Mouse (Mus musculus) cerebellum, adult 11 months (tissue): Measurements from ENCODE around the gene Mrpl58.

Source experiments
- DNase-seq: peaks from one replicate; pipeline ENCODE4 v3.0.0; 2022

The Mrpl58 gene

DNA sequence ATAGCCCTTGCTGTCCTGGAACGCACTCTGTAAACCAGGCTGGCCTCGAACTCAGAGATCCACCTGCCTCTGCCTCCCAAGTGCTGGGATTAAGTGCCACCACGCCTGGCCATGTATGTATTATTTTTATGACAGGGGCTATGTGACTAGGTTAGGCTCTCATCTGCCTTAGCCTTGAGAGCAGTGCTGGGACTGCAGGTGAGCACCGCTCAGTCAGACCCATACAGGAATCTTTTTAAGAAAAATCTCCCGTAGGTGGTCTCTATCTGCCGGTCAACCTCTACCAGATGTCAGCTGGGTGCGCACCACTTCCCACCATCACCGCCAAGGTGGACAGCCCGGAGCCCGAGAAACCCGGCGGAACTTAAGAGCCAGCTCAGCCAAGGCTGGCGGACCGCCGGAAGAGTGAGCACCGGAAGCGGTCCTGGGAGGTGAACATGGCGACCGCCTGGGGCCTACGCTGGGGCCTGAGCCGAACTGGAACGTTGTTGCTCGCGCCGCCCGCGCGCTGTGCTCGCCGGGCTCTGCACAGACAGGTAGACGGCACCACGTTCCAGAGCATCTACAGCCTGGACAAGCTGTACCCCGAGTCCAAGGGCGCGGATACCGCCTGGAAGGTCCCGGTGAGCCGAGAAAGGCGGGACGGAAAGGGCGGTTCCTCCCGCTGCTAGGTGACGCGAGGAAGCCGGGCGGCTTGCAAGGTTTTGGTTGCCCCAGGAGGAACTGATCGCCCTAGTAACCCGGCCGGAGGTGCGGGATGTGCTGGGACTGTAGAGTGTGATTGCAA, at the start of gene Mrpl58:
TSS of gene Mrpl58 (plus strand) at position 415 of the 787 bp plus-strand sequence.
- DNase-seq, result peak; percentile 85

- peak; percentile 64 for DNase-seq
Observed at GRCm38 (mm10) chr11:115354183-115354582, 49.4 kb upstream of the Mrpl58 start.

GRCm38 (mm10) chr11:115358468-115358867, 45.1 kb upstream of the Mrpl58 start:
- DNase-seq, result peak; percentile 80

DNA sequence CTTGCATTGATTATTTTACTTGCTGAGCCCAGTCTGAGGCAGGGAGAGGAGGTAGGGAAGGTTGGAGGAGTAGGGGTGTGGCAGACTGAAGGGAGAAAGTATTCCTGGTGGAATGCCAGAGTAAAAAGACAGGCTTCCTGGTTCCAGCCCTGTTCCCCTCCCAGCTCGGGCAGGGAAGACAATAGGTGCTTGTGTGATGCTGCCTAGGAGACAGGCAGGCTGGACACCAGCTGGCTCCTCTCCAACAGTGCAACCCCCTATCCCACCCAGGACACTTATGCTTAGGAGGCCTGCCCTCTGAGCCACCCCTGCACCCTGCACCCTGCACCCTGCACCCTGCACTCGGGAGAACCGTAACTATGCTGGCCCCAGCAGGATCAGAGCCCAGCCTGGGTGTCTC, 44.3 kb upstream of the Mrpl58 start:
- no peak for DNase-seq

GRCm38 (mm10) chr11:115359726-115360125, 43.8 kb upstream of the Mrpl58 start:
- no peak for DNase-seq

GRCm38 (mm10) chr11:115364136-115364535, 39.4 kb upstream of the Mrpl58 start:
- no peak for DNase-seq

DNA sequence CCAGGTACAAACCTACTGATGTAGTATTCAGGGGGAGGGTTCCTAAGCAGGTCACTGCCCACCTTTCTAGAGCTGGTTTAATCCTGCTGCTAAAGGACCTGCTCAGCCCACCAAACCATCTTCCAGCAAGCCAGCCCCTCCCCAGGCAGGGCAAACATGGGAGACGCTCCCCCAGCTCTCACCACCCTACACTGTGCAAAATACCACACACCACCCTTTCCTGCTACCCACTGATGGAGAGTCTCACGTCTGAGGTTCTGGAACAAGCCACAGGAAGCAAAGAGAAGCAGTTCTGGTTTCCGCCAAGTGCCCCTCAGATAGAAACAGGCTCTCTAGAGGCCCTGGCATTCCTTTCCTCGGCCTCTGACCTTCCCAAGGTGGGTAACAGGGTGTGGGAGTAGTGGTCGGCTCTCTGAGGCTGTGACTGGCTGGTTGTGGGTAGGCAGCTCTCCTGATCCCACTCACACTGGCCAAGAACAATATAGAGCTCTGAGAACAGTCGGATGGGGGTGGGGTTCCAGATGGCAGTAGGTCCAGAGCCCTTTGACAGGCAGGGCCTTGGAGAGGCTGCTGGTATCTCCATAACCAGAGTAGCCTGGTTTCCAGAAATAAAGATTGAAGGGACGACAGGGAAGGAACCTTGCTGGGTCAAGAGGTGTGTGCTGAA, 37.4 kb upstream of the Mrpl58 start:
- DNase-seq, result no peak

GRCm38 (mm10) chr11:115366706-115367394, 36.7 kb upstream of the Mrpl58 start:
- peak; percentile 61 for DNase-seq

DNA sequence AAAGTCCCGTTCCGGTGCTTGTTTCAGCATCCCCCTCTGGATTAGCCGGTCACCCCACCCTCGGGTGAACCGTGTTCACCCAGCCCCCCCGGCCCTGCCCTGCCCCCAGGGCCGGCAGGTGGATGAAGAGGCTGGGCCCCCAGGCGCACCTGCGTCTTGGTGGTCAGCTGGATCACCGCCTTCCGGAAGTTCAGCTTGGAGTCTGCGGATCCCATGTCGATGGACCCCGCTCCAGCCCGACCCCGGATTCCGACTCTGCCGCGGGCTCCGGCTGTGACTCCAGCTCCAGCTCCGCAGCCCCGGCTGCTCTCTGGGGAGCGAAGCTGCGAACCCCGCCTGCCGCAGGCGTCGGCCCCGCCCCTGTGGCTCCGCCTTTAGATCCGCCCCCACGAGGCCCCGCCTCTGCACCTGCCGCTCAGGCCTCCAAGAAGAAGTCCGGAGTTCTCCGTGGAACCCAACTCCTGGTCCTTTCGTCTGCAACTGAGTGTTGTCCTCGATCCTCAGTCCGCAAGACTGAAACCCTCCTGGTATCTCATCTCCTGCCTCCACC, 36.1 kb upstream of the Mrpl58 start, which contains the start of gene Hid1:
TSS of gene Hid1 (minus strand) at position 362 of the 550 bp plus-strand sequence.
- peak; percentile 92 for DNase-seq

DNA sequence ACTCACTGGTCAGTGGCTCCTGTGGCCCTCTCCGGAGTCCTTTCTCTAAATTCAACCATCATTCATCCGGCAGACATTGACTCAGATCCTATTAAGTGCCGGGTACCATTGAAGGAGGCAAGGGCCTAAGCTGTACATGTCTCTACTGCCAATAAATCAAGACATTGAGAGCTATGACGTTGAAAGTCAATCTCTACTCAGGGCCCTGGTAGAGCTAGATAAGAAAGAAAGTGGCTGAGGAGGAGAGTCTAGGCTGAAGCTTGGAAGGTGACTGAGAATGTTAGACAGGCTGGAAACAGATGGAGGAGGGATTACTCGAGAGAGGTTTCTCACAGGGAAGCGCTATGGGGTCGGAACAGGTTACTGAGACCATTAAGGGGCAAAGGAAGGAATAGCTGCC, 33.2 kb upstream of the Mrpl58 start:
- DNase-seq, result no peak

DNA sequence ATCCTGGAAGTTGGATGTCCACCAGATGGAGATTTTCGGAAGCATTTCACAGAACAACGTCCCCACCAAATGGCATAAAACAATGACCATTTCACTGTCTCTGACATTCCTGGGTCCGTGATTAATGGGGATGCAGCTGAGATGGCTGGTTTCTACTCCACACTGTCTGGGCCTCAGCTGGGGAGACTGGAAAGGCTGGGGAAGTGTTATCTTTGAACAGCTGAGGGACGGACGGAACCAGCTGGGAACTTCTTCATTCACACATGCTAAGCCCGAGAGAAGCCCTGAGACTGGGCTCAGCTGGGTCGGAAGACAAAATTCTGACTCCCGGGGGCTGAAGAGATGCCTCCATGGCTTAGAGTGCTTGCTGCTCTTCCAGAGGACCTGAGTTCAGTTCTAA, 32.2 kb upstream of the Mrpl58 start:
- DNase-seq, result no peak

- no peak for DNase-seq
Observed at GRCm38 (mm10) chr11:115372015-115372414, 31.5 kb upstream of the Mrpl58 start.

- DNase-seq, result no peak
Observed at GRCm38 (mm10) chr11:115372737-115373136, 30.8 kb upstream of the Mrpl58 start.

DNA sequence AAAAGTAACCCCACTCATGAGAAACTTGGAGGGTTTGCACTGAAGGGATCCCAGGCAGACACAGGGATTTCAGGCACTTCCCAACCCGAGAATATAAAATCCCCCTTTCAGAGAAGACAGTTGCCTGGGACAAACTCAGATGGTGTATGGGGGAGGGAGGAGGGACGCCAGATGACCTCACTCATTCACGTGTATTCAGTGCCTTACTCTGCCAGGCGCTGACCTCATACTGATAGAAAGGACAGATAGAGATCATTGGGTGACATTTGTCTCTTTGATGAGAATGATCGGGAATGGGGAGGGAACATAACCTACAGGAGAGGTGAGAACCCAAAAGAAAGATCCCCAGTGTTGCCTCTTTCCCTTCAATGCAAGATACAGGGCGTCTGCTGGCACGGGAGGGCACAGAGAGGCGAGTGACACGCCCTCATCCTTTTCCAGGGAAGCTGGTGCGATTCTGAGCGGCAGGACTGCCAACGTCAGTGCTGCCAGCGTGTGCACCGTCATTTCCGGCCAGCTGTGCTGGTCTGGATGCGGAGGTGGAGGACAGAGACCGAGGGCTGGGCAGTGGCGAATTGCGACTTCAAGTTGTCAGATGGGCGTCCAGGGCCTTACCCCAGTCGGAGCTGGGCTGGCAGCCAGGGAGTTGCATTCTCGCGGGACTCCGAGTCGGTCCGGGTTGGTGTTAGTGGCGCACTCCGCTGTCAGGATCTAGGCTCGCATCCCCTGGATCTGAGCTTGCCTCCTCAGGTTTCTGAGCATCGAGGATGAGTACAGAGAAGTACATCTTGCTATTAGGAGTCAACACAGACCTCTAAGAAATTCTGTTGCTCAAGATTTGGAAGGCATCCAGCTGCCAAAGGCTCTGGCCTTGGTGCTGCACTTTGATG, 29.5 kb upstream of the Mrpl58 start:
- peak; percentile 79 for DNase-seq

DNA sequence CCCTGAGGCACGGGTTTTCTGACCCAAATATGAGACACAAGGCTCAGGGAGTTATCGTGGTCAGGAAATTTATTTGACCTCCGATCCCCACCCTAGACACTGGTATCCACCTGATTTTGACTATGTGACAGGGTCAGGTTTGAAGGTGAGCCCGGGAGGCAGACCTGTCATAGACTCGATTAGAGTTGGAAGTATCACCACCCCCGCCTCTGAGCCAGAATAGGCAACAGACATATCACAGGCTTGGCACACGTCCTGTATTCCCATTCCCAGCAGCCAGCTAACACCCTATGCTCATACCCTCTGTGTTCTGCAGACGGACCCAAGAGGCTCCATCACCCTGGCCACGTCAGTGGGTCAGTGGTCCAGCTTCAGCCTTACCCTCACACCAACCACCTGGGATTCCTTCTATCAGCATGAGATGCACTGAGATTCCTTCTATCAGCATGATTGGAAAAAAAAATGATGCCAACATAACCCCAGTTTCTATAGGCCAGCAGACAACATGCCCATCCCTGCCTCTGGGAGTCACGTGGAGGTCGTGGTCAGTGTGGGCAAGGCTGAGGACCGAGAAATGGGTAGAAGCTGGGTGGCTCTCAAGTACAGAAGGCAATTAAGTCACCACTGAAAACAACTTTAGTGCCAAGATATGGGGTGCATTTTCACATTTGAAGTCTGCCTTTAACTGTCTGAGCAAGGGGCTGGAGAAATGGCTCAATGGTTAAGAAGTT, 28.7 kb upstream of the Mrpl58 start:
- DNase-seq, result no peak

GRCm38 (mm10) chr11:115376722-115377121, 26.8 kb upstream of the Mrpl58 start:
- DNase-seq, result no peak

DNA sequence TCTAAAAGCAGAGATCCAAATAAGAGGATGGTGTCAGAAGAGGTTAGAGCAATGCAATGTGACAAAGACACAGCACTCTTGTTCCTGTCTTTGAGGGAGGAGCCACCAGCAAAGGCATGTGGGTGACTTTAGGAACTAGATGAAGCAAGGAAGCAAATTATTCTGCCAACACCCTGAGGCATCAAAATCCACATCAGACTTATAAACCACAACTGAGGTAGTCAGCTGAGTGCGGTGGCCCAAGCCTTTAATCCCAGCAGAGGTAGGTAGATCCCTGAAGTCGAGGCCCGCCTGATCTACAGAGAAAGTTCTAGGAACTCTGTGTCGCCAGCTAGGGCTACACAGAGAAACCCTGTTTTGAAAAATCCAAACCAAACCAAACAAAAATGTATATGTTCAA, 26.3 kb upstream of the Mrpl58 start:
- no peak for DNase-seq

GRCm38 (mm10) chr11:115377854-115378253, 25.7 kb upstream of the Mrpl58 start:
- DNase-seq, result no peak

DNA sequence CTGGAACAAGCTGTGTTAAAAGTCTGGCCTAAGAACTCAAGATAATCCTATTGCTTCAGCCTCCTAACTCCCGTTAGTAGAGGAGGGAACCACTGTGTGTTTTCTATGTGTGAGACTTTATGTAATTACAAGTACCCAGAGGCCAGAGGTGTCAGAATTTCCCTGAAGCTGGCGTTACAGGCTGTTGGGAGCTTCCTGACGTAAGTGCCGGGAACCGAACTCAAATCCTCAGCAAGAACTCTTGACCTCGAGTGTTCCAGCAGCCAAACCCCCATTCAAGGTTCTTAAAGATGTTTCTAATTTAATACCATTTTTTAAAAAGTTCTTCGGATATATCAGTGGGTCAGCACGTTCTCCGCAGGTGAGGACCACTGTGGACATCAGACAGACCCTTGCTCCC, 22.3 kb upstream of the Mrpl58 start:
- DNase-seq, result no peak

- DNase-seq, result peak; percentile 90
Observed at GRCm38 (mm10) chr11:115381743-115382539, 21.6 kb upstream of the Mrpl58 start, which contains the start of gene Cdr2l. Cdr2l (plus strand) TSS chr11:115381916.

- DNase-seq, result peak; percentile 42
Observed at GRCm38 (mm10) chr11:115382891-115383290, 20.7 kb upstream of the Mrpl58 start.
